Mouse (Mus musculus) cerebellum, adult 9-10 months (tissue): ENCODE results near the gene Adamtsl2.

Experiments
- DNase-seq: peaks from one replicate; pipeline ENCODE4 v3.0.0; 2022

Adamtsl2 gene

DNA sequence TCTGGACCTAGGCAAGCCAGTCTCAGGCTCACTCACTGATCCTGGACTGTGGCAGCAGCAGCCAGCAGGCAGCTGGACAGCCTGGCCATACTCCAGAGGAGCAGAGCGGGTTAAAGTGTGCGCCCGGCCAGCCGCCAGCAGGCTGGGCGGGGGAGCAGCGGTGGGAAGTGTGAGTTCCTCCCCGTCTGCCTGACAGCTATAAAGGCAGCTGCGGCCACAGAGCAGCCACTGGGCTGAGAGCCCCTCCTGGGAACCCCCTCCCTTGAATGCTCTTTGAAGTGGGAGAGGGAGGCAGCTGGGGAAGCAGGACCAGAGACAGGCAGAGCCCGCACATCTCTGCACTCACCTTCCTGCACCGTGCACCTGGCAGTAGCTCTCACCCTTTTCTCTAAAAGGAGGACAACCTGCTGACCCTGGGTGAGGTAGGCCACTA, at the start of gene Adamtsl2:
Gene Adamtsl2, plus strand, starts transcription at position 228 of the 433 bp plus-strand sequence.
- no peak for DNase-seq

DNA sequence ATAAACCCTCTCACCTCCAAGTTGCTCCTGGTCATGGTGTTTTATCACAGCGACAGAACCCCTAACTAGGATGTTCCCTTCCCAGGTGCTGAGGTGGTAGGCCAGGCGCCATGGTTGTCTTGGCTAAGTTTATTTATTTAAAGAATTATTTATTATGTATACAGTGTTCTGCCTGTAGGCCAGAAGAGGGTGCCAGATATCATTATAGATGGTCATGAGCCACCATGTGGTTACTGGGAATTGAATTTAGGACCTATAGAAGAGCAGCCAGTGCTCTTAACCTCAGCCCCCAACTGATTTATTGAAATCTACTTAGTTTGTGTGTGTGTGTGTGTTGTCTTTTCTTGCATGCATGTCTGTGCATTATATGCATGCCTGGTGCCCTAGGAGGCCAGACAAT, 46.8 kb upstream of the Adamtsl2 start:
- no peak for DNase-seq

DNA sequence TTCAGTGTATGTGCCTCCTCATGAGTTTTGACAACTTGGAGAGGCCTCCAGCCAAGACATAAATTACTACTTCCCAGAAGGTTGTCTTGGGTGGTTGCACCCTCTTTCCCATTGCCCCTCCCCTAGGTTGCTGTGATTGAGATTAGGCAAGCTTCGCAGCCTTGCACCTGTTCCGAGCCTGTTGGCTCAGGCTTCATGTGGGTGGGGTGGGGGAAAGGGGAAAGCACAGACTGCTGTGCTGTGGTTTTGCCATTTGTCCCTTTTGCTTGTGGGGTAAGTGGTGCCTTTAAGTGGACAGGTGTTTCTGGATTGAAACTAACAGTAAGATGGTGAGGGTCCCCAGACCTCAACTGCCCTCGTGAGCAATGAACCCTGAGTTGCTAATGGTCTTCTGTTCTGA, 43.2 kb upstream of the Adamtsl2 start:
- no peak for DNase-seq

DNA sequence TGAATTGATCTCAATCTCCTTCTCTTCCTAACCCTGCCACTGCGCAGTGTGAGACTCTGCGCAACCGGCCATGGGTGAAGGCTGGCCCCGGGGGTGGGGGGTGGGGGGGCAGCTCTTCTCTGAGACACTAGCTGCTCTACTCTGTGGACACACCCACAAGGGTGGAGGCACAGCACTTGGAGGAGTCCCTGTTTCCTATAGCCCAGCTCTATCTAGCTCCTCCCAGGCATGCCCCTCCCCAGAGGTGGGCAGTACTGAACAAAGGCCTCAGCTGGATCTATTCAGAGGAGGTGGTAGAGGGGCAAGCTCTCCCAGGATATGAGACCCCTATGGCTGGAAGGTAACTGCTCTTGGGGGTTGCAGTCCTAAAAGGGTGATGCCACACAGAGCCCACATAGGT, 42.2 kb upstream of the Adamtsl2 start:
- no peak for DNase-seq

DNA sequence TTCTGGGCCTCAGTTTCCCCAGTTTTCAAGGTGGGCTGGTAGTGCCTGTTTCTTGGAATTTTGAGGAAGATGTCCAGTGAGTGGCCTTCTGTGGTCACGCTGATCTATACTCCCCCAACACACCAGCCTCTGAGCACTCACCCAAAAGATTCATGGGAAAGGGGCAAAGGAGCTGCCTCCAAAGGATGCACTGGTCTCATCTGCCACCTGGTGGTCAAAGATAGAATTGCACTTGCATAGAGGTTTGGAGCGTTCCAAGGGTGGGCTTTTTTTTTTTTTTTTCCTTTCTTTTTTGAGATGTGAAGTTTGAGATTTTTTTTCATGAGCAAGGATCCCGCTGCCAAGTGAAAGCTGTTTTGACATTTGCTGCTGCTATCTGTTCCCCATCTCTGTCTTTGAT, 40.6 kb upstream of the Adamtsl2 start:
- DNase-seq: peak; percentile 75

DNA sequence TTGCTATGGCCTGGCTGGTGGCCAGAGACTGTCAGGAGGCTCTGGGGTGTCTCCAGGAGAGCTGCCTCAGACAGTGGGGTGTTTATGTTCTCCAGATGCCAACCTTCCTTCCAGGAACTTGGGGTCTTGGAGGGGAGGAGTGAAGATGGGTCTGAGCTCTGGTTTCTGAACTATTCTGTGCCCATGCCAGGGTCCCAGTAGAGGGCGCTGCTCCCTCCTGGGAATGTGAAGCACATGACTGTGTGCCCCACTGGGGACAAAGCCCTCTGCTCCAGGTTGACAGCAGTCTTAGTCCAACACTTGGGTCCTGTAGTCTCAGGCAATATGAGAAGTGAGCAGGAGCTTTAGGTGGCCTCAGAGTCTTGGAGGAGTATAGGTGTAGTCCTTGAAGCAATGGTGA, 39.9 kb upstream of the Adamtsl2 start:
- DNase-seq: no peak

DNA sequence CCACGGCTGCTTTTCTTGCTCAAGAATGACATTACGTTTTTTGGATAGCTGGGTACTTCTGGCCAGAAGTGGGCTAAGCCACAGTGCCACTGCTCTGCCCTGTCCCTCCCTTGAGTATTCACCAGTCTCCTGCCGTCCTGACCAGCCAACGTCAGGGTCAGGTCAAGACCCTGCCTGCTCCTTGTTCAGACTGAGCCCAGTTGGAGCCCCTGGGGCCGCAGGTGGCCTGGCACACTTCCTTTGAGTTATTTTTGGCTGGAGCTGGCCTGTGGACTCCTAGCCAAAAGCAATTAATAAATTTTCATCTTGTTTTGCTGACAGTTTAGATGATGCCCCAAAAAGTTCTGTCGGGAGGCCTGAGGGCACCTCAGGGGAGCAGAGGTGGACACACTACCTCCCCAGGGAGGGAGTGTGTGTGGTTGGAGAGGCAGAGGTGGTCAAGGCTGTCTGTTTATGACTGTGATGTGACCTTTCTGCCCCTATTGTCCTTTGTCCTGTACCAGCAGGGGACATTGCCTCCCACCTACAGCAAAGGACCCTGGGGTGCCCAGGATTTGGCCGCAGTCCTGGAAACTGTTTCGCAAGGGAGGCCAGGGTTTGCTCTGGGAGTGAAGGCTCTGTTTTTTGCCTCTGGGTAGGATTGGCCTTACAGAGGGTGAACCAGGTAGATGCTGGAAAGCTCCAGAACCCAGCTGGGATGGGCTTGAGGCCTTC, 36.9 kb upstream of the Adamtsl2 start:
- no peak for DNase-seq

DNA sequence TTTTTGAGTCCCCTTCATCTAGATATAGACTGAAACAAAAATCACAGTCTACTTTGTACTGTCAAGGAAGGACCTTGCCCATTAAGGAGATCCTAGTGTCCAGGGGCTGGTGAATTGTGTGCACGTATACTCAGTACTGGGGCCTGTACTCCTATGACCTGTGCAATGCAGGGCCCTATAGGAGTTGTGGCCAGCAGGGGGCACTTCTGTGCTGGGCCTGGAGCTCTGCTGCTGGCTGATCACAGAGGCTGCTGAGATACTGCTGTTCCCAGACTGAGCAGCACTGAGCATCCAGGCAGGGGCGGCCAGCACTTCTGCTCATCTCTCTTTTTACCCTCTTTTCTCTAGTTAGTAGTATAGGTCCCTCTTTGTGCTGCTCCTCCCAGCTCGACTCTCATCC, 35.7 kb upstream of the Adamtsl2 start:
- peak; percentile 80 for DNase-seq

DNA sequence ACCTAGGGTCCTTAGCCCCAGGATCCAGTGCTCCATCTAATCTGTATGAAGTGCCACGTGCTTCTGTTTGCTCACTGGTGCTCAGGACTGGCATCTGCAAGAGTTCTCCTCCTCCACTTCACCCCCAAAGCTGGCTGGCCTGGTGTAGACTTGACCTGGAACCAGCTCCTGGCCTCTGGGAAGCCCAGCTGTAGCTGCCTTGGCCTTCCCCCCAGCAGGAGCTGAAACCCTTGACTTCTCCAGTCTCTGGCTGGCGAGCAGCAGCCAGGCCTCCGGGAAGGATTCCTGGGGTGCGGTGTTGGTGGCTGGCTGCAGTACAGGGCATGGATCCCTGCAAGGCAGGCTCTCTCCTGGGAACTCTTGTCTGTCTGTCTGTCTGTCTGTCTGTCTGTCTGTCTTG, 35.0 kb upstream of the Adamtsl2 start:
- DNase-seq: no peak

DNA sequence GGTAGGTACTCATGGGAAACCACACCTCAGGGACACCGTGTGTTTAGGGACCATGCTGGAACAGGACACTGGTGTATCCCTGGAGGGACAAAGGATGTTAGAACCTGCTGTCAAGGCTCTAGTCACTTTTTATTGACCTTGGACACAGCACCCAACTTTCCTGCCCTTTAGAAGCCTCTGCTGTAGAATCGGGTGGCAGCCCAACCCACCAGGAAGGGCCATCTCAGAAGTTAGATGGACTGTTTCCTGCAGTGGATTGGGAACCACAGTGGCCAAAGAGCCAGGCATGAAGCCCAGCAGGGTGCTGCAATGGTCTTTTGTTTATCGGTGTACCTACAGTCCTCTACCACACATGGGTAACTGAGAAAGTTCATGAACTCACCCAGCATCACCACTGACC, 34.5 kb upstream of the Adamtsl2 start:
- no peak for DNase-seq

DNA sequence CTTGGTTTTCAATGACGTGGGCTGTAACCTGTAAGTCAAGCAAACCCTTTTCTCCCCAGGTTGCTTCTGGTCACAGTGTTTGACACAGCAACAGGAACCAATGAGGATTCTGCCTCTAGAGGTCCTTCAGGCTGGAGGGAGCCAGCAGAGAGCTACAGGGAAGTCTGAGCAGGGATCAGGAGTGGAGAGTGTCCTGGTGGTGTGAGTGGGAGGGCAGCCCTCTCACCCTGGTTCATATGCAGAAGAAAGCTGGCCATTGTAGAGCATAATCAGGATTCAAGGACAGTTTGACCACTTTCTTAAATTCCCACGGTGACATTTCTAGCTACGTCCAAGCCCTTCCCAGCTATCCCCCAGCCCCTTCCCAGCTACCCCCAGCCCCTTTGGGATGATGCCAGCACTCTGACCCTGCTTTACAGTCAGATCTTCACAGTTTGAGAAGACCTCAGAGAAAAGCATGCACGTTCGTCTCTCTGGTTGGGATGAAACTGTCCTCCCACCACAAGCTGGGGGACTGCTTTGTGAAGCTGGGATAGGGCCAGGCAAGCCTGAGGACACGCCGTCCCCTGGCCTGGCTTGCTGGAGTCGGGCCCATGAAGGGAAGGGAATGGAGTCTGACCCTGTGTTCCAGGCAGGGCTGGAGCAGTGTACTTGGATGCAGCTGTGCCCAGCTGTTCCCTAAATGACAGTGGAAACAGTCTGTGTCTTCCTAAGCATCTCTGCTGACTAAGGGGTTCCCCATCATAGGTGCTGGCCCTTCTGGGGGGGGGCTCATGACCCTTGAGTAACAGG, 33.0 kb upstream of the Adamtsl2 start:
- DNase-seq: no peak

DNA sequence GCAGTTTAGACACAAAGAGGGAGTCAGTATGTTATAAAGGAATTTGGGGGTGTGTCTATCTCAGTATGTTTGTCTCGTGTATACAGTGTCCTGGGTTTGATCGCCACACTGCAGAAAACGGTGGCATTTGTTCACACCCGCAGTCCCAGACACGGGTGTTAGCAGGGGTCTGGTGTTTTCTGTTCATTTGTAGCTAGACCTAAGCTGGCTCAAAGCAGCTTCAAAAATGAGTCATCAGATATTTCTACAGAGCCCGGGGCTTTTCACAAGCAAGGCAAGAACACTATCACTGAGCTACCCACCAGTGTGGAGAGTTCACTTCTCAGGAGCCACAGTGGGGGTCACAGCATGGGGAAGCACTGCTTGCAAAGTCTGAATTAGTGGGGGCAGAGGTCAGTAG, 29.8 kb upstream of the Adamtsl2 start:
- DNase-seq: no peak

DNA sequence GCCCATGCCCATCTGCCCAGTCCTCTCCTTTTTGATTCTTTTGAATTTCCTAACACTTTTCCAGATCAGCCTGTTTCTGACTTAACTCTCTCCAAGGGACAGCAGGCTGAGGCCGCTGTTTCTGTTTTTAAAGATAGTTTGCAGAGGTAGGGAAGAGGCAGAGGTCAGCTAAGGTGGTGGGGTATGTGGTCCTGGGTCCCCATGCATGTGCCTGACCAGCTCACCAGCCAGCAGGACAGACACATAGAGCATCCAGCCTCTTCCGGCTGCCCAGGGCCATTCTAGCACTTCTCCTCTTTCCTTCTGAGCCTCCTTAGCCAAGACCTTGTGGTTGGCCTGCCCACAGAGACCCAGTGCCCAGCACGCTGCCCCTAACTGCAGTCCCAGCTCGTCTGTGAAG, 20.9 kb upstream of the Adamtsl2 start:
- DNase-seq: no peak

DNA sequence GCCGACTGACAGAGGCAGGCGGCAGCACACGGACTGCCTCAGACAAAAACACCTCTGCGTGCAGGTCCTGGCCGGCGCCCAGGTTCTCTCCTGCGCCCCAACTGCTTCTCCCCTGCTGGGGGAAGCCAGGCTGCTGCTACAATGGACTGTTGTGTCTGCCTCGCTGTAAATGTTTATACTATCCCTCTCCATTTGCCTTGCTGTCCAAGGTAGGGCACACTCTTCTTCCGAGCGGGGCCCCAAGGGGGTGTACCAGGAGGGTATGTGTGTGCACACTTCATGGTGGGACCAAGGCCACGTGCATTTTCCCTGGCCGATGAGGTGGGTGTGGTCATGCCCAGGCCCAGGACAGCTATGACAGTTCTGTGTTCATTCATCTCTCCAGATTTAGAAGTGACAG, 20.4 kb upstream of the Adamtsl2 start:
- no peak for DNase-seq

DNA sequence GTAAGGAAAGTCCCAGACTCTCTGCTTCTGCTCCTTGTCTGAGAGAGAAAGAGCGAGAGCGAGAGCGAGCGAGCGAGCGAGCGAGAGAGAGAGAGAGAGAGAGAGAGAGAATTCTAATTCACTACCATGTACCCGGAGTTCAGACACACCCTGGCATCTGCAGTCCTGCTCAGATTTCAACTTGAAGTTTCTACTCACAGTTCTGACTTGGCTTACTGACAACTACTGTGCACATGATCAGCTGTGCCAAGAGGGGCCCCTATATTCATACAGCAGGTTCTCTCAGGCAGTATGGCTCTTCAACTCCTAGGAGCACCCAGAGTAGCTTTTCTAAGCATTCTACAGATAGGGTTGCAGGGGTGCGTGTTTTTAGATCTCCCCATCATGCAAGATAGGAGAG, 20.0 kb upstream of the Adamtsl2 start:
- no peak for DNase-seq

DNA sequence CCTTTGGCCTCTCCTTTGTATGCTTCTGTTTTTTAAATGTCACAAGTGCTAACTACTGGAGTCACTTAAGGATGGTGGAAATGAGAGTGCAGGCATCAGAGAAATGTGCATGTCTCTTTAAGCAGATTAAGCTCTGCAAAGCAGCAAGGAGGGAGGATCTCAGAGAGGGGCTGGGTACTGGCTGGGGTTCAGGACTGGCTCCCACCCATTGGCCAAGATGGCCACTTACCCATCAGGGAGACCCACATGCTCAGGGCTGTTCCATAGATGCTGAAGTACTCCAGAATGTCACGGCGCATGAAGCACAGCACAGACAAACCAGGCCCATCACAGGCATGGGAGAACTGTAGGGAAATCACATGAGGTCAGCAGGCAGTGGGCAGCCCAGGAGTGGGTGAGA, 12.1 kb upstream of the Adamtsl2 start:
- DNase-seq: no peak

DNA sequence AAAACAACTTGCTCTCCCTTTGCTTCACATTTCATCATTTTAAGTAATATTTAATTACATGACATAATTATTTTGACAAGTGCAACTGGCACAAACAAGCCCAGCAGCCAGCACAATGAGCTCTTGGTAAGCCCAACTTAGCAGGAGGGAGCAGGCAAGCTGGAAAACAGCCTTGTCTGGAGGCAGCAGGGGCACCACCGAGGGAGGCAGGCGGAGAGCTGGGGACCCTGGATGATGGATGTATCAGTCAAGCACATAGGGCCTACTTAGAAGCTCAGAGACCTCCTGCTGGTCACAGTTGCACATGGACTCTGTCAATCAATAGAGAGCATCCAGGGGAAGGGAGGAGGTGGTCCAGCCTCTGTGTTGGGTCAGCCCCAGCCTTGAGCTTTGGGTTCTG, 11.2 kb upstream of the Adamtsl2 start:
- DNase-seq: no peak

DNA sequence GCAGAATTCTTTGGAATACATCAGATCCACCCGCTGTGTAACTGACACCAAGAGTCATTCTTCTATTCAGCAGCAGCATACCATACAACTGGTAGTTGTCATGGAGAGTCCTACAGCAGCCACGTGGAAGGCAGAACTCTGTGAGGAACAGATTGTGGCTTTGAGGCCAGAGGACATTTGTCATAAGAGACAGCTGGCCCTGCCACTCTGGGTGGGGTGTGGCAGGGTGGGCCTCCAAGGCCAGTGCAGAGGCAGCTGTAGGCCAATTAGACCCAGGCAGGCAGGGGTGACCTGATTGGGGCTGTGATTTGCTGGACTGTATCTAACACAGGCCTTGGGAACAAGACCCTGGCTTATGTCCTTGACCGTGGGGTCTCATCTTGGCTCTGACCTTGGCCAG, 9.5 kb upstream of the Adamtsl2 start:
- no peak for DNase-seq

DNA sequence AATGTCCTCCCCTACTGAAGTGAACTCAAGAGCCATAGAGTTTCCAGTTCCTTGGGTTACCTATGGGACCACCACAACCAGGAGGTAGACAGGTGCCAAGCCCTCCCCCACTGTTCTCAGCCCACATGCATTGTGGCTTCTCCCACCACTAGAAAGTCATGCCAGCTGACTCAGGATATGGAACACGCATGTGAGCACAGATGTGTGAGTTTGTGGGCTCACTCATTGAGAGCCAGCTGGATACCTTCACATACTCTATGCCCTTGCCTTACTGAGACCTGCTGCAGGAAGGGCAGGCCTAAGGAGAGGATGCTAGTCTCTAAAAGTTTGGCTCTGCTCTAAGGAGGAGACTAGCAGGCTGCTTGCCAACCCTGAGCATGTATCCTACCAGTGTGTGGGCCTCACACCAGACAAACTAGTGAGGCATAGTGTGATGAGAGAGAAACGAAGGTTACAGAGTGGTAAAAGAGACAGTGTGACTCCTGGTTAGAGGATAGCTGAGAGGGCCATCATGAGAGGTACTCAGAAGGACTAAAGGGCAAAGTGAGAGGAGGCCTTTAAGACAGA, 8.8 kb upstream of the Adamtsl2 start:
- DNase-seq: no peak

DNA sequence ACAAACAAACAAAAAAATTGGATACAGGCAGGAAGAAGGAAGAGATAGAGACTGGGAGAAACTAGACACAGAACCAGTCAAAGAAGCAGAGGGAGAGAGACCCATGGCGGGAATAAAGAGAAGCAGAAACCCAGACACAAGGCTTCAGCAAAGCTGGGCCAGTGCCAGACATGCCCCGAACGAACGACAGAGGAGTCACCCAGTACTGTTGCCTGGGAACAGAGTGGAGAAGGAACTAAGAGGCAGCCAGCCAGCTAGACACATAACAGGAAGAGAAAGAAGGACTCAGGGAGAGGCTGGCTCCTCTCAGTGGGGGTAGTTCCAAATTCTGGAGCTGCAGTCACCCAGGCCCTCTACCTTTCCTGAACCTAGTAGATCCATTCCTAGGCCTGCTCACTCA, 8.0 kb upstream of the Adamtsl2 start:
- no peak for DNase-seq

DNA sequence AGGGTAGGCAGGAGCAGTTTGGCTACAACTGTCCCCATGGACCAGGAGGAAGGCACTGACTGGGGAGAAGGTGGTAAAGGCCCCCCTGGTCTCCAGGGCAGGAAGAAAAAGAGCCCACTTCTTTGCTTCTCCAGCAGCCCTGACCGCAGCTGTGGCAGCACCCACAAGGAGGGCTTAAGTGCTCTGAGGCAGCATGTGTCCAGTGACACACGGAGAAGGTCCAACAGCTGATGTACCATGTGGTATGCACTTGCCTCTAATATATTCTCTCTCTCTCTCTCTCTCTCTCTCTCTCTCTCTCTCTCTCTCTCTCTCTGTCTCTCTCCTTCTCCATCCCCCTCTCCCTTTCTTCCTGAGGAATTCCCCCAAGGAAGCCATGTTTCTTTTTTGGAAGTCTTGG, 7.2 kb upstream of the Adamtsl2 start, which contains the start of gene Mymk:
Gene Mymk, minus strand, starts transcription at position 202 of the 400 bp plus-strand sequence.
- no peak for DNase-seq

DNA sequence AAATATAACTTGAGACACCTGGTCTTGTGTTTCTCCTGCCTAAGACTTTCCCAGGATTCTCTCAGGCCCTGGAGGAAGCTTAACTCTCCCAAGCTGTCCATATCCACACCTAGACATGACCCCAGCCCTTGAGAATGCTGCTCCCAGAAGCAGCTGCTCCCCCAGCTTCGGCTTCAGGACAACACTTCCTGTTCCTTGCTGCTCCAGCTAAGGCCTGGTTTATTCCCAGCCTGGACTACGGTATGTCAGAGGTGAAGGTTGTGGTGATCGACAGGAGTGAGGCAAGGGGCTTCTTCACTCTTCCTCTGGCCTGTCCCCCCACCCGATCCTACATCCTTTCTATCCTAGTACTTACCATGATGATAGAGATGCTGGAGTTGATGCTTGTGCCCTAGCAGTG, 5.8 kb upstream of the Adamtsl2 start:
- no peak for DNase-seq

DNA sequence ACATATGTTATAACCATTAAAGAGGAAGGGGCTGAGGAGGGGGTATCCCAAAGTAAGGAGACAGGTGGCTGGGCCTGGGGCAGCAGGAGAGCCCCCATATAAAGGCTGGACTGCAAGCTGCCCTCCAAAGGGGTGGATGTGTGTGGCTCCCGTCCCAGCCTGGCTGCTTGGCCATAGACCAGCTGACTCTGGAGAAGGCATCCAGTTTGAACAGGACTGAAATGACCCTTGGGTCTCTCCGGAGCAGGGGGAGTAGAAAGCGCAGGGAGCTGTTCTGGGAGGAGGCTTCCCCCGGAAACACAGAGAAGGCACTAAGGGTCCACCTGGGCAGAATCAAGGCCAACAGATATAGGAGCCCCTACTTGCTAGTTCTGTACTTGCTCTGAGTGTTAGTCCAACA, 4.4 kb upstream of the Adamtsl2 start:
- no peak for DNase-seq

DNA sequence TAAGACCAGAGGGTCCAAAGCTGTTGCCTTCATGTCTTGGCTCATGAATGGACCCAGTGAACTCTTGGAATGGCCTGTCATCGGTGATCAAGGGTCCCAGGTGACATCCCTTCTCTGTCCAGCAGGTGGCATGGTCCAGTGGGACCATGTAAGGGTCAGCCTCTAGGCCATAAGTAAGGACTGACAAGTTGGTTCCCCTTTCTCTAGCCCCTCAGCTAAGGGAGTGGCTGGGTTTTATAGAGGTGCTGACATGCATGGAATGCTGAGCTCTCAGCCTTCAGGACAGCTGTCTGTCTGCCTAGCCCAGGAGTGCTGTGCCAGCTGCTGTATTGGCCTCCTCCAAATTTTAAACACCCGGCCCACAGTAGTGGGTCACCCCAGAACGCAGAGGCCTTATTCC, 3.7 kb upstream of the Adamtsl2 start:
- peak; percentile 58 for DNase-seq
